ENCODE assay signal across 28 mouse cellular contexts in the genomic region with DNA sequence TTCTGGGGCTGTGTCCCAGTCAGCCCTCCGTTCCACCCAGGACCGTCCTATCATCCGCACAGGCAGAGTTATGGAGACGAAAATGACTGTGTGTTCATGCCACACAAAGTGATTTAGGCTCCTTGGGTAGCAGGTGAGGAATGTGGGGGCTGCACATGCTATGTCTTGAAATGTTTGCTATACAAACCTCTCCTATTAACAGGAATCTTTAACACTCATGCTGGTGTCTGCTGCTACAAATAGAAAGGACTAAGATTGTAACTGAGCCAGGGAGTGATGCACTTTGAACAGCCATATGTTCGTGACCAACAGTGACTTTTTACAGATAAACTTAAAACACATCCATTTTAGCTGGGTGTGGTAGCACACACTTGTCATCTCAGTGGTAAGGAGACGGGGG.
DNase-seq lines count a peak whose midpoint lies in the region; ATAC-seq and TF ChIP-seq lines count a peak whose summit lies in the region.
"Had no signal": no experiment of that assay in that cellular context is flagged by ENCODE, and none has a peak within 500 bp of the region (broad histone marks: within the 10 kb centered on the region; RNA-seq: fewer than 3 reads in every experiment).

No protein-coding gene starts in this region.

- no peaks in the 10 kb centered on the region for H3K27me3 ChIP-seq in forebrain, embryonic 16.5 days (replicated peaks; ENCODE audit: control insufficient read depth, insufficient read depth, low read length)
- H3K27me3 ChIP-seq in forebrain, embryonic 14.5 days (replicated peaks; ENCODE audit: control insufficient read depth, insufficient read depth, low read length): no peaks in the 10 kb centered on the region
- H3K27me3 ChIP-seq: CH12.LX; embryonic facial prominence, embryonic 13.5 days; embryonic facial prominence, embryonic 15.5 days; forebrain, embryonic 12.5 days; forebrain, embryonic 15.5 days; Patski had no signal

- no peak overlapping the region for H3K4me2 ChIP-seq in forebrain, embryonic 16.5 days (ENCODE audit: low read length)
- H3K4me2 ChIP-seq in forebrain, embryonic 14.5 days (ENCODE audit: low read length): no peak overlapping the region
- H3K4me2 ChIP-seq: embryonic facial prominence, embryonic 13.5 days; embryonic facial prominence, embryonic 15.5 days; forebrain, embryonic 12.5 days; forebrain, embryonic 15.5 days had no signal

- no peak for DNase-seq in forebrain, embryonic 14.5 days (ENCODE audit: low spot score)
- DNase-seq in layer of hippocampus, adult 2 months (ENCODE audit: low spot score in 2 of 2): no peak
- DNase-seq in layer of hippocampus, postnatal 36 days: no peak
- peak; percentile 60 for DNase-seq in brain, adult 2 months (ENCODE audit: low read depth, low spot score)
- no peak for DNase-seq in lung, postnatal 10 days
- DNase-seq: adrenal gland, adult 8-10 months; adrenal gland, postnatal 14 days; adrenal gland, postnatal 36 days; B cell, adult 2 months; cerebellum, adult 11 months; cerebellum, adult 18-20 months; cerebellum, adult 8-10 months; cerebellum, adult 9-11 months; cerebellum, postnatal 14 days; cerebellum, postnatal 36 days; embryo, embryonic 11 days had no signal

- no peaks in the 10 kb centered on the region for H3K9me3 ChIP-seq in forebrain, embryonic 16.5 days (ENCODE audit: control insufficient read depth, low read length)
- H3K9me3 ChIP-seq in forebrain, embryonic 14.5 days (replicated peaks; ENCODE audit: control insufficient read depth, low read length): no peaks in the 10 kb centered on the region
- H3K9me3 ChIP-seq: embryonic facial prominence, embryonic 13.5 days; embryonic facial prominence, embryonic 15.5 days; forebrain, embryonic 12.5 days; forebrain, embryonic 15.5 days; G1E had no signal

- no peak overlapping the region for H3K4me3 ChIP-seq in forebrain, embryonic 16.5 days (replicated peaks; ENCODE audit: low read length)
- no peak overlapping the region for H3K4me3 ChIP-seq in forebrain, embryonic 14.5 days (ENCODE audit: low read depth, low read length)
- no peak overlapping the region for H3K4me3 ChIP-seq in layer of hippocampus, adult 2 months
- H3K4me3 ChIP-seq: embryonic facial prominence, embryonic 13.5 days; embryonic facial prominence, embryonic 15.5 days; erythroblast, embryonic 14.5 days; forebrain, embryonic 10.5 days; forebrain, embryonic 12.5 days; forebrain, embryonic 15.5 days had no signal

- no peak overlapping the region for H3K27ac ChIP-seq in forebrain, embryonic 16.5 days (ENCODE audit: low read length)
- H3K27ac ChIP-seq in forebrain, embryonic 14.5 days (ENCODE audit: low read depth, low read length): no peak overlapping the region
- H3K27ac ChIP-seq in layer of hippocampus, adult 2 months: 0 out of 2 replicates have a peak overlapping the region, but pooled peaks have one; percentile 39
- H3K27ac ChIP-seq: embryonic facial prominence, embryonic 13.5 days; embryonic facial prominence, embryonic 15.5 days; forebrain, embryonic 10.5 days; forebrain, embryonic 12.5 days; forebrain, embryonic 15.5 days had no signal

- ATAC-seq in forebrain, embryonic 16.5 days: peak; percentile 33; the same call in 1 of the 2 replicates
- ATAC-seq in forebrain, embryonic 14.5 days: no peak
- ATAC-seq: activated CD4-positive, CD25-positive, alpha-beta regulatory T cell, adult 4 months; CD4-positive, CD25-positive, alpha-beta regulatory T cell, adult 4 months; forebrain, embryonic 15.5 days; Patski had no signal

- no peak for TF ChIP-seq CTCF in layer of hippocampus, adult 2 months (conservative IDR thresholded peaks at IDR 0.05)

- no peaks in the 10 kb centered on the region for H3K4me1 ChIP-seq in forebrain, embryonic 16.5 days (replicated peaks; ENCODE audit: control insufficient read depth, insufficient read depth, low read length)
- H3K4me1 ChIP-seq in forebrain, embryonic 14.5 days (ENCODE audit: control insufficient read depth, insufficient read depth, low read length): no peaks in the 10 kb centered on the region
- H3K4me1 ChIP-seq: embryonic facial prominence, embryonic 13.5 days; embryonic facial prominence, embryonic 15.5 days; forebrain, embryonic 10.5 days; forebrain, embryonic 12.5 days; forebrain, embryonic 15.5 days had no signal

- 85% methylated on average over 6 of the region's 6 CpGs for WGBS in forebrain, embryonic 16.5 days
- 88% methylated on average over 6 of the region's 6 CpGs for WGBS in forebrain, embryonic 14.5 days

- no peak overlapping the region for H3K9ac ChIP-seq in forebrain, embryonic 16.5 days (replicated peaks; ENCODE audit: low read depth, low read length)
- H3K9ac ChIP-seq in forebrain, embryonic 14.5 days (ENCODE audit: low read length): no peak overlapping the region
- H3K9ac ChIP-seq: embryonic facial prominence, embryonic 13.5 days; embryonic facial prominence, embryonic 15.5 days; forebrain, embryonic 12.5 days; forebrain, embryonic 15.5 days had no signal

- no peaks in the 10 kb centered on the region for H3K36me3 ChIP-seq in forebrain, embryonic 16.5 days (ENCODE audit: control insufficient read depth, insufficient read depth)
- H3K36me3 ChIP-seq in forebrain, embryonic 14.5 days (ENCODE audit: control insufficient read depth, insufficient read depth, low read length): no peaks in the 10 kb centered on the region
- H3K36me3 ChIP-seq: embryonic facial prominence, embryonic 13.5 days; embryonic facial prominence, embryonic 15.5 days; forebrain, embryonic 10.5 days; forebrain, embryonic 12.5 days; forebrain, embryonic 15.5 days; G1E had no signal
